ENCODE assay signal across 8 mouse cellular contexts in genomic region chr15:88750677-88751563, GRCm38 (mm10). TPM values are rescaled to one million over a fixed set of nuclear protein-coding genes. Genes with fewer than 3 reads are reported as not detected.
DNase-seq lines count a peak whose midpoint lies in the region; ATAC-seq and TF ChIP-seq lines count a peak whose summit lies in the region.

No protein-coding gene starts in this region.

- peak; percentile 99 for DNase-seq in CD4-positive helper T cell, adult 2 months (ENCODE audit: low read depth, low spot score)
- peak; percentile 98 for DNase-seq in brain, embryonic 18.5 days (ENCODE audit: low read depth, low spot score)
- peak; percentile 99 for DNase-seq in kidney, postnatal 0 days (ENCODE audit: low spot score)
- peak; percentile 95 for DNase-seq in liver, embryonic 11.5 days (ENCODE audit: low spot score)
- peak; percentile 100 for DNase-seq in naive thymus-derived CD4-positive, alpha-beta T cell, adult 2 months (ENCODE audit: low read depth)

- peak; percentile 95 for ATAC-seq in erythroid progenitor cell, adult 5-6 weeks (replicated peaks; ENCODE audit: low FRiP score, poor library complexity, severe bottlenecking)
- peak; percentile 99 for ATAC-seq in heart, embryonic 12.5 days (ENCODE audit: insufficient number of reproducible peaks, low FRiP score)
- peak; percentile 97 for ATAC-seq in kidney, postnatal 0 days (replicated peaks; ENCODE audit: low FRiP score, low read depth)
- peak; percentile 97 for ATAC-seq in liver, embryonic 11.5 days (replicated peaks; ENCODE audit: low FRiP score)
- peak; percentile 98 for ATAC-seq in stomach, embryonic 14.5 days (ENCODE audit: insufficient number of reproducible peaks, insufficient read depth, low FRiP score, low read depth)

- H3K9me3 ChIP-seq in heart, embryonic 12.5 days (replicated peaks), result no peaks in the 10 kb centered on the region
- H3K9me3 ChIP-seq in kidney, postnatal 0 days (replicated peaks; ENCODE audit: low read length), result no peaks in the 10 kb centered on the region
- H3K9me3 ChIP-seq in liver, embryonic 11.5 days (ENCODE audit: control insufficient read depth, low read length), result no peaks in the 10 kb centered on the region
- no peaks in the 10 kb centered on the region for H3K9me3 ChIP-seq in stomach, embryonic 14.5 days (ENCODE audit: control insufficient read depth, low read depth, low read length)

- H3K27me3 ChIP-seq in heart, embryonic 12.5 days (replicated peaks), result no peaks in the 10 kb centered on the region
- no peaks in the 10 kb centered on the region for H3K27me3 ChIP-seq in kidney, postnatal 0 days (ENCODE audit: insufficient read depth, low read length)
- no peaks in the 10 kb centered on the region for H3K27me3 ChIP-seq in liver, embryonic 11.5 days (replicated peaks; ENCODE audit: control insufficient read depth, insufficient read depth, low read length)
- no peaks in the 10 kb centered on the region for H3K27me3 ChIP-seq in stomach, embryonic 14.5 days (ENCODE audit: control insufficient read depth, insufficient read depth, low read length)

- no peak for TF ChIP-seq CTCF in kidney, postnatal 0 days (IDR thresholded peaks at IDR 0.05; ENCODE audit: low read depth)

- H3K9ac ChIP-seq in heart, embryonic 12.5 days, result peak overlapping the region; percentile 98
- peak overlapping the region; percentile 51; the same call in 1 of the 2 replicates for H3K9ac ChIP-seq in kidney, postnatal 0 days (ENCODE audit: low read depth, low read length)
- H3K9ac ChIP-seq in liver, embryonic 11.5 days (ENCODE audit: low read depth, low read length), result peak overlapping the region; percentile 78
- H3K9ac ChIP-seq in stomach, embryonic 14.5 days (replicated peaks; ENCODE audit: low read depth, low read length), result peak overlapping the region; percentile 45; the same call in 1 of the 2 replicates

- H3K27ac ChIP-seq in heart, embryonic 12.5 days (ENCODE audit: poor library complexity, severe bottlenecking), result peak overlapping the region; percentile 87
- H3K27ac ChIP-seq in kidney, postnatal 0 days, result peak overlapping the region; percentile 84
- peak overlapping the region; percentile 98 for H3K27ac ChIP-seq in liver, embryonic 11.5 days (ENCODE audit: low read depth, low read length)
- H3K27ac ChIP-seq in stomach, embryonic 14.5 days (ENCODE audit: low read length), result peak overlapping the region; percentile 84

- peaks cover 11% of the 10 kb centered on the region for H3K36me3 ChIP-seq in heart, embryonic 12.5 days
- no peaks in the 10 kb centered on the region for H3K36me3 ChIP-seq in kidney, postnatal 0 days (ENCODE audit: insufficient read depth, low read length)
- peaks cover 7% of the 10 kb centered on the region for H3K36me3 ChIP-seq in liver, embryonic 11.5 days (ENCODE audit: control insufficient read depth, insufficient read depth, low read length)
- no peaks in the 10 kb centered on the region for H3K36me3 ChIP-seq in stomach, embryonic 14.5 days (ENCODE audit: control insufficient read depth, insufficient read depth, low read length)

- H3K4me3 ChIP-seq in heart, embryonic 12.5 days, result peak overlapping the region; percentile 92
- peak overlapping the region; percentile 86 for H3K4me3 ChIP-seq in kidney, postnatal 0 days (replicated peaks; ENCODE audit: low read depth, low read length)
- H3K4me3 ChIP-seq in liver, embryonic 11.5 days (ENCODE audit: low read depth, low read length), result peak overlapping the region; percentile 94
- peak overlapping the region; percentile 82 for H3K4me3 ChIP-seq in stomach, embryonic 14.5 days (ENCODE audit: low read depth, low read length)

- H3K4me1 ChIP-seq in heart, embryonic 12.5 days (replicated peaks), result peaks cover 27% of the 10 kb centered on the region
- 0 out of 2 replicates have a peak, but pooled peaks cover 6% of the 10 kb centered on the region for H3K4me1 ChIP-seq in kidney, postnatal 0 days (replicated peaks; ENCODE audit: insufficient read depth, low read length)
- H3K4me1 ChIP-seq in liver, embryonic 11.5 days (replicated peaks; ENCODE audit: control insufficient read depth, insufficient read depth, low read length), result peaks cover 23% of the 10 kb centered on the region
- peaks cover 9% of the 10 kb centered on the region; the same call in 1 of the 2 replicates for H3K4me1 ChIP-seq in stomach, embryonic 14.5 days (ENCODE audit: control insufficient read depth, insufficient read depth, low read length)

- WGBS in heart, embryonic 12.5 days, result 6% methylated on average over 54 of the region's 54 CpGs
- 6% methylated on average over 54 of the region's 54 CpGs for WGBS in kidney, postnatal 0 days
- 5% methylated on average over 51 of the region's 54 CpGs for WGBS in liver, embryonic 11.5 days
- 6% methylated on average over 54 of the region's 54 CpGs for WGBS in stomach, embryonic 14.5 days

- peak overlapping the region; percentile 78 for H3K4me2 ChIP-seq in heart, embryonic 12.5 days
- peak overlapping the region; percentile 83 for H3K4me2 ChIP-seq in kidney, postnatal 0 days (ENCODE audit: low read length)
- peak overlapping the region; percentile 91 for H3K4me2 ChIP-seq in liver, embryonic 11.5 days
- peak overlapping the region; percentile 74 for H3K4me2 ChIP-seq in stomach, embryonic 14.5 days (replicated peaks; ENCODE audit: low read depth, low read length)

RNA-seq across cellular contexts. Expression of gene Zbed4, which starts 0.5 kb away (rescaled TPM):
- total RNA-seq in erythroid progenitor cell, adult 5-6 weeks (2015; ENCODE audit: low replicate concordance), result 34.2 and 44.0 TPM in 2 replicates
- total RNA-seq in erythroid progenitor cell, adult 5-6 weeks (2017; ENCODE audit: low replicate concordance), result 28.8 and 32.7 TPM in 2 replicates
- 18.9 and 20.5 TPM in 2 replicates for polyA plus RNA-seq in heart, embryonic 12.5 days (2016; fragmentation: Nextera tagmentation; extraction: Ambion mirVana)
- 11.8 and 13.3 TPM in 2 replicates for polyA plus RNA-seq in kidney, postnatal 0 days (2015; fragmentation: Nextera tagmentation; extraction: Ambion mirVana)
- 26.4 and 31.9 TPM in 2 replicates for polyA plus RNA-seq in liver, embryonic 11.5 days (2014; fragmentation: Nextera tagmentation; extraction: Ambion mirVana)
- polyA plus RNA-seq in stomach, embryonic 14.5 days (2014; fragmentation: Nextera tagmentation; extraction: Ambion mirVana), result 18.5 and 18.8 TPM in 2 replicates

RNA-seq across cellular contexts. Expression of gene Brd1, which starts 16.9 kb away (rescaled TPM):
- total RNA-seq in erythroid progenitor cell, adult 5-6 weeks (2015; ENCODE audit: low replicate concordance), result 13.3 and 18.4 TPM in 2 replicates
- 31.3 and 31.5 TPM in 2 replicates for total RNA-seq in erythroid progenitor cell, adult 5-6 weeks (2017; ENCODE audit: low replicate concordance)
- 12.9 and 15.1 TPM in 2 replicates for polyA plus RNA-seq in heart, embryonic 12.5 days (2016; fragmentation: Nextera tagmentation; extraction: Ambion mirVana)
- 16.5 and 16.9 TPM in 2 replicates for polyA plus RNA-seq in kidney, postnatal 0 days (2015; fragmentation: Nextera tagmentation; extraction: Ambion mirVana)
- polyA plus RNA-seq in liver, embryonic 11.5 days (2014; fragmentation: Nextera tagmentation; extraction: Ambion mirVana), result 13.4 and 15.9 TPM in 2 replicates
- polyA plus RNA-seq in stomach, embryonic 14.5 days (2014; fragmentation: Nextera tagmentation; extraction: Ambion mirVana), result 29.7 and 30.2 TPM in 2 replicates

Comparison
In these comparisons a context has a peak if more than half of its experiments do, and no peak if none do; other contexts are left out.
1. Peak in every context shown above with its lines: DNase-seq, ATAC-seq, H3K4me3 ChIP-seq and H3K27ac ChIP-seq.
2. H3K9ac ChIP-seq: peak in every context shown above with its lines; median percentile 98 in heart, embryonic 12.5 days; 78 in liver, embryonic 11.5 days; 51 in kidney, postnatal 0 days; 45 in stomach, embryonic 14.5 days.